Mouse (Mus musculus): Measurements from ENCODE around the gene Tssk3.

GRCm38 (mm10) chr4:129494681-129495080 lies 3.9 kb upstream of the Tssk3 start:
- TF ChIP-seq CTCF (IDR thresholded peaks at IDR 0.05; ENCODE audit: borderline replicate concordance, insufficient read depth, low read length): no peak
- TF ChIP-seq POLR2A (IDR thresholded peaks at IDR 0.05; ENCODE audit: low read depth, low read length): no peak

All from embryonic fibroblast, embryonic 13.5 days (primary cell).